Mouse (Mus musculus) layer of hippocampus, postnatal 10 days (tissue): ENCODE measurements around the gene Adamtsl1. TPM values are rescaled to one million over a fixed set of nuclear protein-coding genes. Genes with fewer than 3 reads are reported as not detected.

Source experiments
- DNase-seq, 2 experiments: peaks; one replicate each; pipeline ENCODE4 v3.0.0; 2021; ENCODE audit warnings: low spot score in 2 of 2
- total RNA-seq, 2 experiments: library from RNA; stranded (reverse); gene quantifications; 2 replicates each; pipeline ENCODE4 v1.2.3; 2021

Adamtsl1 gene
- total RNA-seq, 2 experiments from 2014 or later = 11.4 to 11.5 TPM

- DNase-seq = no peak
These were observed 877.2 kb downstream of the Adamtsl1 start for GRCm38 (mm10) chr4:86391176-86391575.

- DNase-seq = no peak
These were observed 881.7 kb downstream of the Adamtsl1 start for GRCm38 (mm10) chr4:86395636-86396035.

- no peak for DNase-seq
These were observed 882.8 kb downstream of the Adamtsl1 start for GRCm38 (mm10) chr4:86396672-86397288.

- DNase-seq = no peak
These were observed 883.5 kb downstream of the Adamtsl1 start for GRCm38 (mm10) chr4:86397470-86397869.

GRCm38 (mm10) chr4:86401116-86401515 lies 887.1 kb downstream of the Adamtsl1 start:
- DNase-seq = no peak

GRCm38 (mm10) chr4:86406501-86407199 lies 892.7 kb downstream of the Adamtsl1 start:
- DNase-seq = no peak

- no peak for DNase-seq
These were observed 893.2 kb downstream of the Adamtsl1 start for GRCm38 (mm10) chr4:86407200-86407527.

GRCm38 (mm10) chr4:86408421-86408820 lies 894.4 kb downstream of the Adamtsl1 start:
- no peak for DNase-seq

GRCm38 (mm10) chr4:86410946-86411345 lies 897.0 kb downstream of the Adamtsl1 start:
- no peak for DNase-seq

GRCm38 (mm10) chr4:86413388-86413787 lies 899.4 kb downstream of the Adamtsl1 start:
- DNase-seq = no peak

GRCm38 (mm10) chr4:86416401-86417025 lies 902.5 kb downstream of the Adamtsl1 start:
- peak in 1 of 2 experiments; percentile 19 for DNase-seq

- DNase-seq = no peak
These were observed 908.6 kb downstream of the Adamtsl1 start for GRCm38 (mm10) chr4:86422586-86422985.

- no peak for DNase-seq
These were observed 911.6 kb downstream of the Adamtsl1 start for GRCm38 (mm10) chr4:86425581-86425980.

GRCm38 (mm10) chr4:86426549-86426948 lies 912.6 kb downstream of the Adamtsl1 start:
- DNase-seq = no peak

- DNase-seq = no peak
These were observed 913.3 kb downstream of the Adamtsl1 start for GRCm38 (mm10) chr4:86427312-86427711.

GRCm38 (mm10) chr4:86428091-86428745 lies 914.2 kb downstream of the Adamtsl1 start:
- no peak for DNase-seq

- DNase-seq = no peak
These were observed 921.7 kb downstream of the Adamtsl1 start for GRCm38 (mm10) chr4:86435631-86436030.

- no peak for DNase-seq
These were observed 922.4 kb downstream of the Adamtsl1 start for GRCm38 (mm10) chr4:86436336-86436735.

GRCm38 (mm10) chr4:86450468-86450867 lies 936.5 kb downstream of the Adamtsl1 start:
- DNase-seq = no peak

GRCm38 (mm10) chr4:86464808-86465207 lies 950.8 kb downstream of the Adamtsl1 start:
- DNase-seq = no peak
